ENCODE assay signal across 30 mouse cellular contexts in the genomic region with DNA sequence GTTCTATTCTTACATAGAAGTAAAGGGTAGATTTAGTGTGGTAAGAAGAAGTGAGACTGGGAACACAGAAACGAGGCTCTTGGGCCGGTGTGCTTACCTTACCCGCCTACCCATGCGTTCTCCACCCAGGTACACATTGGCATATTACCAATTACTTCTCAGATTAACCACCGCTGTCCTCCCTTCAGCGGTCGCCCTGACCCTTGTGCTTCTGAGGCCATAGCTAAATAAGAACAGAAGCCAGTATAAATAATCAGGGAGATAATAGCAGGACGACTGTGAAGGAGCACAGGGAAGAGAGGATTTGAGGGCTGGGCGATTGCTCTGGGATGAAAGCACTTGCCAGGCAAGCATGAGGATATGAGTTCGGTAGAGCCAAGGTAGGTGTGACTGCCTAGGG. TPM values are rescaled to one million over a fixed set of nuclear protein-coding genes. Genes with fewer than 3 reads are reported as not detected.
DNase-seq lines count a peak whose midpoint lies in the region; ATAC-seq and TF ChIP-seq lines count a peak whose summit lies in the region.
"Had no signal": no experiment of that assay in that cellular context is flagged by ENCODE, and none has a peak within 500 bp of the region (broad histone marks: within the 10 kb centered on the region; RNA-seq: fewer than 3 reads in every experiment).

No protein-coding gene starts in this region.

- peaks cover under 1% of the 10 kb centered on the region; the same call in 1 of the 2 replicates for H3K36me3 ChIP-seq in kidney, embryonic 16.5 days (ENCODE audit: insufficient read depth, low read length)
- 0 out of 2 replicates have a peak, but pooled peaks cover 1% of the 10 kb centered on the region for H3K36me3 ChIP-seq in liver, adult 2 months (ENCODE audit: control insufficient read depth, insufficient read depth, low read length)
- H3K36me3 ChIP-seq: embryonic facial prominence, embryonic 15.5 days; forebrain, embryonic 10.5 days; heart, embryonic 12.5 days had no signal

- peak; percentile 24 for DNase-seq in kidney, adult 11 months
- DNase-seq in liver, adult 2 months (ENCODE audit: extremely low read depth, low read depth, low spot score) = peak; percentile 96
- no peak for DNase-seq in liver
- DNase-seq in lung, postnatal 36 days = peak; percentile 20
- DNase-seq in lung, postnatal 14 days = no peak
- no peak for DNase-seq in thymus, postnatal 0 days (ENCODE audit: low spot score)
- DNase-seq: adrenal gland, postnatal 10 days; B cell, adult 2 months; cerebellum, adult 11 months; cerebellum, adult 8-10 months; cerebellum, postnatal 14 days; embryo, embryonic 11 days; gastrocnemius, adult 2 months; gastrocnemius, postnatal 25 days had no signal

- TF ChIP-seq CTCF in liver, adult 2 months (IDR thresholded peaks at IDR 0.05; ENCODE audit: low read depth, low read length) = no peak

- no peak for TF ChIP-seq POLR2A in liver, adult 2 months (IDR thresholded peaks at IDR 0.05; ENCODE audit: extremely low read depth, insufficient read depth, low read length)

- no peak overlapping the region for H3K9ac ChIP-seq in kidney, embryonic 16.5 days (replicated peaks; ENCODE audit: low read length)
- no peak overlapping the region for H3K9ac ChIP-seq in liver, adult 2 months (ENCODE audit: low read depth, low read length)
- H3K9ac ChIP-seq: embryonic facial prominence, embryonic 15.5 days; heart, embryonic 12.5 days had no signal

- H3K79me2 ChIP-seq in liver, adult 2 months (ENCODE audit: control insufficient read depth, insufficient read depth, low read length) = peaks cover 7% of the 10 kb centered on the region; the same call in 1 of the 2 replicates

- ATAC-seq in kidney, embryonic 16.5 days (ENCODE audit: low FRiP score, low TSS enrichment) = no peak
- ATAC-seq: CD4-positive, CD25-positive, alpha-beta regulatory T cell, adult 4 months; forebrain, embryonic 14.5 days had no signal

- H3K9me3 ChIP-seq in kidney, embryonic 16.5 days (ENCODE audit: low read length) = no peaks in the 10 kb centered on the region
- H3K9me3 ChIP-seq: embryonic facial prominence, embryonic 15.5 days; forebrain, embryonic 10.5 days; heart, embryonic 12.5 days had no signal

- H3K4me2 ChIP-seq in kidney, embryonic 16.5 days (replicated peaks; ENCODE audit: low read depth, low read length) = no peak overlapping the region
- H3K4me2 ChIP-seq: embryonic facial prominence, embryonic 15.5 days; heart, embryonic 12.5 days had no signal

- H3K4me1 ChIP-seq in kidney, embryonic 16.5 days (ENCODE audit: insufficient read depth, low read length) = peaks cover 17% of the 10 kb centered on the region
- H3K4me1 ChIP-seq in liver, adult 2 months (ENCODE audit: control insufficient read depth, insufficient read depth, low read length) = peaks cover 23% of the 10 kb centered on the region

- no peaks in the 10 kb centered on the region for H3K27me3 ChIP-seq in kidney, embryonic 16.5 days (ENCODE audit: insufficient read depth, low read length)
- H3K27me3 ChIP-seq in liver, adult 2 months (ENCODE audit: control insufficient read depth, insufficient read depth, low read length) = no peaks in the 10 kb centered on the region
- H3K27me3 ChIP-seq: embryonic facial prominence, embryonic 15.5 days had no signal

- H3K27ac ChIP-seq in kidney, embryonic 16.5 days (ENCODE audit: low read length) = no peak overlapping the region
- H3K27ac ChIP-seq in liver, adult 2 months (replicated peaks; ENCODE audit: insufficient read depth, low read depth, low read length) = no peak overlapping the region
- H3K27ac ChIP-seq: embryonic facial prominence, embryonic 15.5 days; forebrain, embryonic 10.5 days; gastrocnemius, adult 2 months had no signal

- H3K4me3 ChIP-seq in kidney, embryonic 16.5 days (ENCODE audit: low read length) = no peak overlapping the region
- H3K4me3 ChIP-seq in liver, adult 2 months (ENCODE audit: insufficient read depth, low read depth, low read length) = no peak overlapping the region
- H3K4me3 ChIP-seq: embryonic facial prominence, embryonic 15.5 days; erythroblast, embryonic 14.5 days; forebrain, embryonic 10.5 days; gastrocnemius, adult 2 months; heart, embryonic 12.5 days had no signal

- 63% methylated on average over 10 of the region's 10 CpGs for WGBS in kidney, embryonic 16.5 days
- 26% methylated on average over 10 of the region's 10 CpGs for WGBS in liver, adult 2 months

RNA-seq across cellular contexts. Expression of gene Prss48, which starts 11.5 kb away (rescaled TPM):
- 0.19 and 0.27 TPM in 2 replicates for polyA plus RNA-seq in kidney, embryonic 16.5 days (2015; fragmentation: Nextera tagmentation; extraction: Ambion mirVana)
- not detected in 2 replicates for total RNA-seq in liver, adult 2 months (2014; rRNA removed)
- not detected in 2 replicates for polyA plus RNA-seq in liver, adult 2 months (2012; rRNA removed)
- not detected in 2 replicates for polyA plus RNA-seq in thymus, postnatal 0 days (2015; fragmentation: Nextera tagmentation; extraction: Ambion mirVana)
- total RNA-seq: adrenal gland, postnatal 10 days; adrenal gland, postnatal 4 days; common myeloid progenitor, adult 5-6 weeks; gastrocnemius, adult 2 months; gastrocnemius, postnatal 25 days; granulocyte monocyte progenitor cell, adult 5-6 weeks; heart, adult 8-10 months; heart, postnatal 25 days; MEL had no signal
- polyA plus RNA-seq: brain, embryonic 14.5 days; CD4-positive, CD25-positive, alpha-beta regulatory T cell, adult 4 months; embryonic facial prominence, embryonic 11.5 days; embryonic facial prominence, embryonic 15.5 days; erythroblast, embryonic 14.5 days; forebrain, embryonic 10.5 days; forebrain, embryonic 14.5 days; heart, embryonic 12.5 days; heart, embryonic 16.5 days had no signal

RNA-seq across cellular contexts. Expression of gene Sh3d19, which starts 42.9 kb away (rescaled TPM):
- polyA plus RNA-seq in kidney, embryonic 16.5 days (2015; fragmentation: Nextera tagmentation; extraction: Ambion mirVana) = 27.4 and 28.5 TPM in 2 replicates
- 40.1 and 58.3 TPM in 2 replicates for total RNA-seq in liver, adult 2 months (2014; rRNA removed)
- polyA plus RNA-seq in liver, adult 2 months (2012; rRNA removed) = 52.0 and 55.3 TPM in 2 replicates
- polyA plus RNA-seq in thymus, postnatal 0 days (2015; fragmentation: Nextera tagmentation; extraction: Ambion mirVana) = 2.5 and 3.5 TPM in 2 replicates

Comparison
In these comparisons a context has a peak if more than half of its experiments do, and no peak if none do; other contexts are left out.
1. DNase-seq: peak in kidney, adult 11 months (single experiment), liver, adult 2 months (single experiment) and lung, postnatal 36 days (single experiment); none in liver (single experiment), lung, postnatal 14 days (single experiment) and thymus, postnatal 0 days (single experiment).